Mouse (Mus musculus) stomach, embryonic 14.5 days (tissue): ENCODE results near the gene Trib2. TPM values are rescaled to one million over a fixed set of nuclear protein-coding genes. Genes with fewer than 3 reads are reported as not detected.

Experiments used
- ATAC-seq: fragments of 200-750 bp; cut with Nextera tagmentation; 2 replicates; pipeline ENCODE4 v1.8.0; 2017; ENCODE audit warnings: low read depth, moderate TSS enrichment; ENCODE audit not compliant: insufficient number of reproducible peaks, insufficient read depth, low FRiP score
- H3K27ac ChIP-seq: fragments of 300-500 bp; sonication (generic); 2 replicates; pipeline ENCODE4 v1.5.1; 2014; ENCODE audit warnings: mild to moderate bottlenecking, low read length, moderate library complexity, mixed read lengths
- H3K27me3 ChIP-seq: fragments of 300-500 bp; sonication (generic); 2 replicates; pipeline ENCODE4 v1.6.1; 2014; ENCODE audit warnings: low read length, control low read depth, mixed read lengths; ENCODE audit not compliant: control insufficient read depth, insufficient read depth
- H3K36me3 ChIP-seq: fragments of 300-500 bp; sonication (generic); 2 replicates; pipeline ENCODE4 v1.6.1; 2014; ENCODE audit warnings: mild to moderate bottlenecking, control low read depth, low read length, moderate library complexity, mixed read lengths; ENCODE audit not compliant: control insufficient read depth, insufficient read depth
- H3K4me1 ChIP-seq: fragments of 300-500 bp; sonication (generic); 2 replicates; pipeline ENCODE4 v1.6.1; 2014; ENCODE audit warnings: low read length, control low read depth, mixed read lengths; ENCODE audit not compliant: control insufficient read depth, insufficient read depth
- H3K4me2 ChIP-seq: fragments of 300-500 bp; sonication (generic); replicated peaks from 2 replicates; pipeline ENCODE4 v1.6.1; 2014; ENCODE audit warnings: low read depth, low read length, control low read depth
- H3K4me3 ChIP-seq: fragments of 300-500 bp; sonication (generic); 2 replicates; pipeline ENCODE4 v1.5.1; 2014; ENCODE audit warnings: low read depth, low read length, control low read depth
- H3K9ac ChIP-seq: fragments of 300-500 bp; sonication (generic); replicated peaks from 2 replicates; pipeline ENCODE4 v1.6.1; 2014; ENCODE audit warnings: low read depth, mild to moderate bottlenecking, control low read depth, low read length, moderate library complexity, mixed read lengths
- H3K9me3 ChIP-seq: fragments of 300-500 bp; sonication (generic); 2 replicates; pipeline ENCODE4 v1.6.1; 2016; ENCODE audit warnings: low read depth, low read length, control low read depth; ENCODE audit not compliant: control insufficient read depth
- WGBS: fragments of 180-500 bp; shearing (Covaris S2); extraction: QIAGEN DNeasy Blood & Tissue Kit; methylation state at CpG from one replicate; pipeline ENCODE4 v1.1.7; 2014; 5-methylcytosine and 5-hydroxymethylcytosine counted together
- polyA plus RNA-seq: library from polyadenylated mRNA; unstranded; fragments of >200 nt; fragmentation: Nextera tagmentation; extraction: Ambion mirVana; gene quantifications from 2 replicates; pipeline ENCODE4 v1.2.1, GENCODE M21; 2014

Trib2 gene
- polyA plus RNA-seq, 1 experiment from 2014 or later = 22.5 TPM

- no peaks in the 10 kb centered on the region for H3K27me3 ChIP-seq
- H3K4me1 ChIP-seq = no peaks in the 10 kb centered on the region
- no peak overlapping the region for H3K9ac ChIP-seq
- no peak overlapping the region for H3K4me3 ChIP-seq
- H3K36me3 ChIP-seq = no peaks in the 10 kb centered on the region
- no peak overlapping the region for H3K4me2 ChIP-seq
- no peak for ATAC-seq
- no peak overlapping the region for H3K27ac ChIP-seq
- WGBS = 84% methylated on average over 12 of the region's 12 CpGs
- no peaks in the 10 kb centered on the region for H3K9me3 ChIP-seq
Observed at GRCm38 (mm10) chr12:15840864-15841557, 24.3 kb upstream of the Trib2 start.

- H3K9ac ChIP-seq = no peak overlapping the region
- no peak for ATAC-seq
- H3K27ac ChIP-seq = no peak overlapping the region
- no peaks in the 10 kb centered on the region for H3K36me3 ChIP-seq
- H3K4me1 ChIP-seq = no peaks in the 10 kb centered on the region
- H3K27me3 ChIP-seq = no peaks in the 10 kb centered on the region
- WGBS = 80% methylated on average over 2 of the region's 2 CpGs
- H3K4me3 ChIP-seq = no peak overlapping the region
- no peak overlapping the region for H3K4me2 ChIP-seq
- H3K9me3 ChIP-seq = no peaks in the 10 kb centered on the region
Observed at GRCm38 (mm10) chr12:15838201-15838600, 21.5 kb upstream of the Trib2 start.

GRCm38 (mm10) chr12:15837566-15837965 is 20.8 kb upstream of the Trib2 start:
- no peak overlapping the region for H3K4me3 ChIP-seq
- 85% methylated on average over 4 of the region's 4 CpGs for WGBS
- H3K27me3 ChIP-seq = no peaks in the 10 kb centered on the region
- no peak overlapping the region for H3K4me2 ChIP-seq
- no peaks in the 10 kb centered on the region for H3K36me3 ChIP-seq
- no peaks in the 10 kb centered on the region for H3K9me3 ChIP-seq
- H3K27ac ChIP-seq = no peak overlapping the region
- H3K9ac ChIP-seq = no peak overlapping the region
- no peak for ATAC-seq
- H3K4me1 ChIP-seq = no peaks in the 10 kb centered on the region

GRCm38 (mm10) chr12:15832674-15833052 is 15.9 kb upstream of the Trib2 start:
- no peak overlapping the region for H3K4me3 ChIP-seq
- no peak overlapping the region for H3K4me2 ChIP-seq
- H3K27ac ChIP-seq = no peak overlapping the region
- H3K9me3 ChIP-seq = no peaks in the 10 kb centered on the region
- 84% methylated on average over 7 of the region's 7 CpGs for WGBS
- no peak for ATAC-seq
- no peak overlapping the region for H3K9ac ChIP-seq
- H3K4me1 ChIP-seq = no peaks in the 10 kb centered on the region
- no peaks in the 10 kb centered on the region for H3K36me3 ChIP-seq
- H3K27me3 ChIP-seq = no peaks in the 10 kb centered on the region

GRCm38 (mm10) chr12:15831941-15832673 is 15.4 kb upstream of the Trib2 start:
- Histone ChIP-seq H3K9ac (no peak overlapping the region), H3K27me3 (no peaks in the 10 kb centered on the region), H3K4me2 (no peak overlapping the region), H3K27ac (no peak overlapping the region), H3K9me3 (no peaks in the 10 kb centered on the region), H3K4me1 (no peaks in the 10 kb centered on the region), H3K4me3 (no peak overlapping the region), H3K36me3 (no peaks in the 10 kb centered on the region)
- ATAC-seq = no peak
- 90% methylated on average over 3 of the region's 3 CpGs for WGBS

- Histone ChIP-seq H3K9ac (no peak overlapping the region), H3K4me1 (no peaks in the 10 kb centered on the region), H3K4me2 (no peak overlapping the region), H3K27ac (no peak overlapping the region), H3K27me3 (no peaks in the 10 kb centered on the region), H3K9me3 (no peaks in the 10 kb centered on the region), H3K4me3 (no peak overlapping the region), H3K36me3 (no peaks in the 10 kb centered on the region)
- no peak for ATAC-seq
- 86% methylated on average over 3 of the region's 3 CpGs for WGBS
Observed at GRCm38 (mm10) chr12:15830750-15831149, 14.0 kb upstream of the Trib2 start.

- H3K4me3 ChIP-seq = no peak overlapping the region
- H3K9me3 ChIP-seq = no peaks in the 10 kb centered on the region
- WGBS = 55% methylated on average over 2 of the region's 2 CpGs
- no peak overlapping the region for H3K9ac ChIP-seq
- H3K36me3 ChIP-seq = no peaks in the 10 kb centered on the region
- ATAC-seq = no peak
- H3K4me1 ChIP-seq = no peaks in the 10 kb centered on the region
- H3K27ac ChIP-seq = no peak overlapping the region
- no peak overlapping the region for H3K4me2 ChIP-seq
- H3K27me3 ChIP-seq = no peaks in the 10 kb centered on the region
Observed at GRCm38 (mm10) chr12:15828815-15829398, 12.2 kb upstream of the Trib2 start.

GRCm38 (mm10) chr12:15821019-15821418 is 4.3 kb upstream of the Trib2 start:
- no peaks in the 10 kb centered on the region for H3K36me3 ChIP-seq
- 0 out of 2 replicates have a peak, but pooled peaks cover 4% of the 10 kb centered on the region for H3K4me1 ChIP-seq
- H3K27ac ChIP-seq = no peak overlapping the region
- no peak for ATAC-seq
- no peak overlapping the region for H3K4me2 ChIP-seq
- no peaks in the 10 kb centered on the region for H3K27me3 ChIP-seq
- no peaks in the 10 kb centered on the region for H3K9me3 ChIP-seq
- no peak overlapping the region for H3K4me3 ChIP-seq
- no peak overlapping the region for H3K9ac ChIP-seq
